Mouse (Mus musculus) intestine, postnatal 0 days (tissue): ENCODE data around the gene Ptprcap. TPM values are rescaled to one million over a fixed set of nuclear protein-coding genes. Genes with fewer than 3 reads are reported as not detected.
A peak's percentile ranks its signal among the peaks of the same experiment; 100 is the strongest.

Source experiments
- ATAC-seq: fragments of 200-750 bp; cut with Nextera tagmentation; 2 replicates; pipeline ENCODE4 v1.8.0; 2017; ENCODE audit warnings: mild to moderate bottlenecking, moderate TSS enrichment, moderate library complexity
- H3K27ac ChIP-seq: fragments of 300-500 bp; sonication (generic); 2 replicates; pipeline ENCODE4 v1.5.1; 2014; ENCODE audit warnings: mild to moderate bottlenecking, low read depth, low read length, moderate library complexity
- H3K27me3 ChIP-seq: fragments of 300-500 bp; sonication (generic); replicated peaks from 2 replicates; pipeline ENCODE4 v1.6.1; 2014; ENCODE audit warnings: low read length, mixed read lengths; ENCODE audit not compliant: control insufficient read depth, insufficient read depth
- H3K36me3 ChIP-seq: fragments of 300-500 bp; sonication (generic); 2 replicates; pipeline ENCODE4 v1.6.1; 2014; ENCODE audit warnings: mild to moderate bottlenecking, moderate library complexity; ENCODE audit not compliant: control insufficient read depth, insufficient read depth
- H3K4me1 ChIP-seq: fragments of 300-500 bp; sonication (generic); replicated peaks from 2 replicates; pipeline ENCODE4 v1.6.1; 2014; ENCODE audit warnings: antibody characterized with exemption, low read length, mixed read lengths; ENCODE audit not compliant: control insufficient read depth, insufficient read depth
- H3K4me2 ChIP-seq: fragments of 300-500 bp; sonication (generic); replicated peaks from 2 replicates; pipeline ENCODE4 v1.6.1; 2014; ENCODE audit warnings: low read depth, mild to moderate bottlenecking, moderate library complexity
- H3K4me3 ChIP-seq: fragments of 300-500 bp; sonication (generic); 2 replicates; pipeline ENCODE4 v1.5.1; 2014; ENCODE audit warnings: low read depth, low read length
- H3K9ac ChIP-seq: fragments of 300-500 bp; sonication (generic); 2 replicates; pipeline ENCODE4 v1.6.1; 2014; ENCODE audit warnings: mild to moderate bottlenecking, low read depth, low read length
- H3K9me3 ChIP-seq: fragments of 300-500 bp; sonication (generic); 2 replicates; pipeline ENCODE4 v1.6.1; 2016; ENCODE audit warnings: mixed run types; ENCODE audit not compliant: control insufficient read depth
- CTCF ChIP-seq: sonication (generic); IDR thresholded peaks from 2 replicates; pipeline ENCODE4 v1.5.1; 2016; ENCODE audit warnings: low read depth, mild to moderate bottlenecking, control low read depth, antibody characterized with exemption, moderate library complexity
- WGBS: fragments of 180-500 bp; shearing (Covaris S2); extraction: QIAGEN DNeasy Blood & Tissue Kit; methylation state at CpG from one replicate; pipeline ENCODE4 v1.1.7; 2014; 5-methylcytosine and 5-hydroxymethylcytosine counted together
- polyA plus RNA-seq: library from polyadenylated mRNA; unstranded; fragments of >200 nt; fragmentation: Nextera tagmentation; extraction: Ambion mirVana; gene quantifications from 2 replicates; pipeline ENCODE4 v1.2.1, GENCODE M21; 2015

Gene Ptprcap
- polyA plus RNA-seq, 1 experiment from 2014 or later: 3.4 TPM

GRCm38 (mm10) chr19:4113186-4113805 lies 40.1 kb upstream of the Ptprcap start:
- Histone ChIP-seq H3K4me2 (peak overlapping the region; percentile 46), H3K27me3 (no peaks in the 10 kb centered on the region), H3K9ac (peak overlapping the region; percentile 35), H3K27ac (peak overlapping the region; percentile 97), H3K4me3 (no peak overlapping the region), H3K9me3 (no peaks in the 10 kb centered on the region), H3K36me3 (peaks cover 68% of the 10 kb centered on the region), H3K4me1 (peaks cover 5% of the 10 kb centered on the region)
- ATAC-seq: peak; percentile 71
- 30% methylated on average over 13 of the region's 13 CpGs for WGBS
- TF ChIP-seq CTCF: no peak

GRCm38 (mm10) chr19:4113806-4114230 lies 39.6 kb upstream of the Ptprcap start:
- Histone ChIP-seq H3K4me1 (peaks cover 5% of the 10 kb centered on the region), H3K9me3 (no peaks in the 10 kb centered on the region), H3K27ac (peak overlapping the region; percentile 97), H3K36me3 (peaks cover 71% of the 10 kb centered on the region), H3K9ac (peak overlapping the region; percentile 35), H3K4me3 (no peak overlapping the region), H3K4me2 (peak overlapping the region; percentile 46), H3K27me3 (no peaks in the 10 kb centered on the region)
- 14% methylated on average over 5 of the region's 5 CpGs for WGBS
- ATAC-seq: peak; percentile 85
- TF ChIP-seq CTCF: no peak

GRCm38 (mm10) chr19:4114551-4114950 lies 38.9 kb upstream of the Ptprcap start:
- Histone ChIP-seq H3K4me1 (peaks cover 5% of the 10 kb centered on the region), H3K36me3 (peaks cover 73% of the 10 kb centered on the region), H3K27me3 (no peaks in the 10 kb centered on the region), H3K4me3 (no peak overlapping the region), H3K9me3 (no peaks in the 10 kb centered on the region), H3K9ac (0 out of 2 replicates have a peak overlapping the region, but pooled peaks have one; percentile 11), H3K4me2 (no peak overlapping the region), H3K27ac (peak overlapping the region; percentile 97)
- no peak for TF ChIP-seq CTCF
- ATAC-seq: no peak; the same call in 1 of the 2 replicates
- 59% methylated on average over 10 of the region's 10 CpGs for WGBS

- H3K27ac ChIP-seq: 0 out of 2 replicates have a peak overlapping the region, but pooled peaks have one; percentile 97
- no peak for TF ChIP-seq CTCF
Measured at GRCm38 (mm10) chr19:4115144-4115543, 38.3 kb upstream of the Ptprcap start.

GRCm38 (mm10) chr19:4115816-4116215 lies 37.6 kb upstream of the Ptprcap start:
- Histone ChIP-seq H3K9ac (no peak overlapping the region), H3K4me3 (no peak overlapping the region), H3K36me3 (peaks cover 72% of the 10 kb centered on the region), H3K4me1 (peaks cover 8% of the 10 kb centered on the region), H3K27me3 (no peaks in the 10 kb centered on the region), H3K4me2 (no peak overlapping the region), H3K27ac (0 out of 2 replicates have a peak overlapping the region, but pooled peaks have one; percentile 97), H3K9me3 (no peaks in the 10 kb centered on the region)
- WGBS: 90% methylated on average over 11 of the region's 11 CpGs
- no peak for TF ChIP-seq CTCF
- ATAC-seq: no peak

More at GRCm38 (mm10) chr19:4115144-4115543, 38.3 kb upstream of the Ptprcap start:
- ATAC-seq: no peak
- peaks cover 5% of the 10 kb centered on the region for H3K4me1 ChIP-seq
- H3K27me3 ChIP-seq: no peaks in the 10 kb centered on the region
- peak overlapping the region; percentile 11; the same call in 1 of the 2 replicates for H3K9ac ChIP-seq
- H3K4me2 ChIP-seq: no peak overlapping the region
- no peak overlapping the region for H3K4me3 ChIP-seq
- H3K9me3 ChIP-seq: no peaks in the 10 kb centered on the region
- H3K36me3 ChIP-seq: peaks cover 73% of the 10 kb centered on the region
- WGBS: 96% methylated on average over 10 of the region's 10 CpGs

- Histone ChIP-seq H3K4me2 (no peak overlapping the region), H3K27me3 (no peaks in the 10 kb centered on the region), H3K4me1 (peaks cover 8% of the 10 kb centered on the region), H3K9ac (no peak overlapping the region), H3K36me3 (peaks cover 60% of the 10 kb centered on the region), H3K4me3 (no peak overlapping the region), H3K27ac (no peak overlapping the region), H3K9me3 (no peaks in the 10 kb centered on the region)
- TF ChIP-seq CTCF: no peak
- 97% methylated on average over 7 of the region's 7 CpGs for WGBS
- ATAC-seq: no peak
Measured at GRCm38 (mm10) chr19:4117006-4117405, 36.4 kb upstream of the Ptprcap start.
